ENCODE assay signal across 9 mouse cellular contexts in genomic region chr8:47943049-47943448, GRCm38 (mm10). TPM values are rescaled to one million over a fixed set of nuclear protein-coding genes. Genes with fewer than 3 reads are reported as not detected.
DNase-seq lines count a peak whose midpoint lies in the region.
"Had no signal": no experiment of that assay in that cellular context is flagged by ENCODE, and none has a peak within 500 bp of the region (broad histone marks: within the 10 kb centered on the region; RNA-seq: fewer than 3 reads in every experiment).

No protein-coding gene starts in this region.

- peak; percentile 27 to 35 for DNase-seq in adrenal gland, postnatal 36 days
- no peak for DNase-seq in adrenal gland, adult (ENCODE audit: inconsistent age in 2 of 2, low spot score in 1 of 2)
- peak; percentile 24 for DNase-seq in 416B (ENCODE audit: low read depth)
- peak; percentile 22 for DNase-seq in induced T-regulatory cell, adult 2 months (ENCODE audit: low read depth)
- DNase-seq in lung, postnatal 36 days = peak; percentile 63
- no peak for DNase-seq in neural tube, embryonic 10.5 days (ENCODE audit: extremely low spot score, low spot score)
- no peak for DNase-seq in ovary, postnatal 10 days (ENCODE audit: low spot score)
- no peak for DNase-seq in cerebellum, postnatal 14 days
- DNase-seq: heart, postnatal 14 days had no signal

RNA-seq across cellular contexts. Expression of gene Wwc2, which starts 47.7 kb away (rescaled TPM):
- total RNA-seq in adrenal gland, postnatal 36 days (2021) = 10 to 100 TPM; 25.1 to 26.0 TPM

Comparison
In these comparisons a context has a peak if more than half of its experiments do, and no peak if none do; other contexts are left out.
1. DNase-seq: peak in adrenal gland, postnatal 36 days (2 of 2), 416B (single experiment), induced T-regulatory cell, adult 2 months (single experiment) and lung, postnatal 36 days (single experiment); none in adrenal gland, adult (0 of 2), neural tube, embryonic 10.5 days (single experiment), ovary, postnatal 10 days (single experiment) and cerebellum, postnatal 14 days (0 of 2).